16 mouse cellular contexts compared by ENCODE assay signal in the genomic region with DNA sequence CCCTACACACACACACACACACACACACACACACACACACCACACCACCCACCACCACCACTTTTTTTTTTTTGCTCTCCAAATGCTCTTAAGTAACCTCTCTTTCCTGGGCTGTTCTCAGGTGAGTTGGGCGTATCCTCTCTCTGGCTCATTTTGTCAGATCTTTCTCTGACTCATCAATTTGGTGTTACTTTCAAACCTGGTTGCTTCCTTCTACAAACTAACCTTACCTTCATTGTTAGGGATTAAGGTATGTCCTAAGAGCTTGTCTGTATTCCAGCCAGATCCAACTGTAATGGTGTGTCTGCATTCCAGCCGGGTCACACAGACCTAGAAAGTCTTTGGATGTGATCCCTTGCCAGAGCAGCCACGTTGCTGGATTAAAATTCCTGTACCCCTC. TPM values are rescaled to one million over a fixed set of nuclear protein-coding genes. Genes with fewer than 3 reads are reported as not detected.
"Had no signal": no experiment of that assay in that cellular context is flagged by ENCODE, and none has a peak within 500 bp of the region (broad histone marks: within the 10 kb centered on the region; RNA-seq: fewer than 3 reads in every experiment).

No protein-coding gene starts in this region.

- H3K27ac ChIP-seq: midbrain, embryonic 10.5 days; midbrain, embryonic 12.5 days; neural tube, embryonic 12.5 days; stomach, embryonic 15.5 days; stomach, postnatal 0 days had no signal

- DNase-seq: lung, adult 18-20 months; lung, embryonic 14.5 days; lung, postnatal 10 days; lung, postnatal 4 days; midbrain, embryonic 14.5 days; right cerebral cortex, postnatal 14 days; thymus, adult 2 months; thymus, postnatal 25 days; thymus, postnatal 4 days had no signal

- H3K9me3 ChIP-seq: midbrain, embryonic 10.5 days; midbrain, embryonic 12.5 days; neural tube, embryonic 12.5 days; stomach, embryonic 15.5 days had no signal

- H3K4me3 ChIP-seq: midbrain, embryonic 10.5 days; midbrain, embryonic 12.5 days; neural tube, embryonic 12.5 days; stomach, embryonic 15.5 days had no signal

- H3K4me1 ChIP-seq: midbrain, embryonic 10.5 days; midbrain, embryonic 12.5 days; neural tube, embryonic 12.5 days; stomach, embryonic 15.5 days had no signal

- H3K36me3 ChIP-seq: midbrain, embryonic 10.5 days; midbrain, embryonic 12.5 days; neural tube, embryonic 12.5 days; stomach, embryonic 15.5 days had no signal

- H3K9ac ChIP-seq: lung, embryonic 14.5 days; midbrain, embryonic 12.5 days; neural tube, embryonic 12.5 days; stomach, embryonic 15.5 days had no signal

- H3K4me2 ChIP-seq: lung, embryonic 14.5 days; midbrain, embryonic 12.5 days; neural tube, embryonic 12.5 days; stomach, embryonic 15.5 days had no signal

- H3K27me3 ChIP-seq: midbrain, embryonic 12.5 days; neural tube, embryonic 12.5 days; stomach, embryonic 15.5 days had no signal

RNA-seq across cellular contexts. Expression of gene Azin2, which starts 15.0 kb away (rescaled TPM):
- total RNA-seq: megakaryocyte-erythroid progenitor cell, adult 5-6 weeks; neutrophil, adult 5-6 weeks had no signal
